Mouse (Mus musculus) T-helper 17 cell (primary cell): ENCODE measurements around the gene Prim1.
"Not testable (repeated sequence)": the region's sequence is repeated elsewhere in the genome, so short reads cannot be mapped to it uniquely, and the experiment has no call there.

ENCODE experiments used
- in situ Hi-C, 2 experiments: fragments of 300-600 bp; cut with MboI, MseI; formaldehyde crosslinking; loops; 1 replicate in 1 of 2; 2 replicates in 1 of 2; pipeline ENCODE4 v1.15.1; 2025; ENCODE audit warnings: high pct_unique_total_duplicates in 2 of 2

Prim1 gene

DNA sequence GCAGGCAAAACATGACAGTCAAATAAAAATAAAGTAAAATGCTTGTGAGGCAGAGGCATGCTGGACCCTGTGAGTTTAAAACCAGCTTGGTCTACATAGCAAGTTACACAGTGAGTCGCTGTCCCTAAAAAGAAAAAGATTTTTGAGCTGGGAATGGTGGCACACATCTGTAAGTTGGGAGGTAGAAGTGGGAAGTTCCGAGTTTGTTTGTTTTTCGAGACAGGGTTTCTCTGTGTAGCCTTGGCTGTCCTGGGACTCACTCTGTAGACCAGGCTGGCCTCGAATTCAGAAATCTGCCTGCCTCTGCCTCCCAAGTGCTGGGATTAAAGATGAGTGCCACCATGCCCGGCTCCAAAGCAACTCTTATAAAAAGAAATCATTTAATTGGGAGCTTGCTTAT, 63.3 kb downstream of the Prim1 start:
- in situ Hi-C loops = not testable (repeated sequence)
